In the genomic region with DNA sequence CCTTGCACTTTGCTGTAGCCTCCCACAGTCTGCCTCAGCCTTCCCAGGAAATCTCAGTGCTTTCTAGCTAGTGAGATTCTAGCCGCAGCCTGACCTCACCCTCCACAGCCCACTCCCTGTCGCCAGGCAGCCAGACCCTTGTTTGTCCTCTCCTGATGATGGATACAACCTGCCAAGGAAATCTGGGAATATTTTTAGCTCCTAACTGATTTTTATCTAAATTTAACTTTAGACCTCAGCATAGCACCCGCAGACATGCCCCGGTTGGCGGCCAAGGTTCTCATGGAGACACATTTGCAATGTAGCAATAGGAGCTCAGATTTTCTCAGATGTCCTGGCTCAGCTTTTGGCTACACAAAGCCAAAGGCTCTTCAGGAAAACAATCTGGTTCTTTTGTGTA, we compare ENCODE assay signal across 11 mouse cellular contexts.
DNase-seq lines count a peak whose midpoint lies in the region; ATAC-seq and TF ChIP-seq lines count a peak whose summit lies in the region.
"Had no signal": no experiment of that assay in that cellular context is flagged by ENCODE, and none has a peak within 500 bp of the region (broad histone marks: within the 10 kb centered on the region; RNA-seq: fewer than 3 reads in every experiment).

No protein-coding gene starts in this region.

- peak overlapping the region; percentile 65 for H3K27ac ChIP-seq in kidney, adult 2 months (ENCODE audit: insufficient read depth, low read depth, low read length)
- no peak overlapping the region for H3K27ac ChIP-seq in kidney, embryonic 16.5 days (ENCODE audit: low read length)
- peak overlapping the region; percentile 65 for H3K27ac ChIP-seq in heart, embryonic 10.5 days
- no peak overlapping the region for H3K27ac ChIP-seq in forebrain, embryonic 14.5 days (ENCODE audit: low read depth, low read length)
- H3K27ac ChIP-seq: limb, embryonic 10.5 days; stomach, embryonic 15.5 days had no signal

- WGBS in kidney, adult 2 months: 45% methylated on average over 5 of the region's 5 CpGs
- WGBS in kidney, embryonic 16.5 days: 40% methylated on average over 5 of the region's 5 CpGs
- WGBS in heart, embryonic 10.5 days: 44% methylated on average over 5 of the region's 5 CpGs
- 91% methylated on average over 5 of the region's 5 CpGs for WGBS in forebrain, embryonic 14.5 days

- no peak for ATAC-seq in kidney, embryonic 16.5 days (ENCODE audit: low FRiP score, low TSS enrichment)
- no peak for ATAC-seq in forebrain, embryonic 14.5 days

- no peak overlapping the region for H3K9ac ChIP-seq in kidney, embryonic 16.5 days (replicated peaks; ENCODE audit: low read length)
- no peak overlapping the region for H3K9ac ChIP-seq in forebrain, embryonic 14.5 days (ENCODE audit: low read length)
- H3K9ac ChIP-seq: stomach, embryonic 15.5 days had no signal

- peak; percentile 48 for DNase-seq in kidney, adult 2 months
- peak; percentile 29 to 48 for DNase-seq in gastrocnemius, adult 8-10 months (ENCODE audit: low spot score in 2 of 2)
- no peak for DNase-seq in heart, embryonic 10.5 days (ENCODE audit: low spot score)
- DNase-seq in kidney, postnatal 10 days: peak; percentile 43
- no peak for DNase-seq in layer of hippocampus, adult 8-10 months (ENCODE audit: low spot score in 2 of 2)
- DNase-seq in frontal cortex, postnatal 14 days (ENCODE audit: low spot score in 2 of 2): no peak
- DNase-seq in forebrain, embryonic 14.5 days (ENCODE audit: low spot score): no peak

- H3K27me3 ChIP-seq in kidney, adult 2 months (replicated peaks; ENCODE audit: control insufficient read depth, insufficient read depth, low read length): no peaks in the 10 kb centered on the region
- H3K27me3 ChIP-seq in kidney, embryonic 16.5 days (ENCODE audit: insufficient read depth, low read length): no peaks in the 10 kb centered on the region
- H3K27me3 ChIP-seq in heart, embryonic 10.5 days (ENCODE audit: insufficient read depth, poor library complexity, severe bottlenecking): no peaks in the 10 kb centered on the region
- no peaks in the 10 kb centered on the region for H3K27me3 ChIP-seq in forebrain, embryonic 14.5 days (replicated peaks; ENCODE audit: control insufficient read depth, insufficient read depth, low read length)
- H3K27me3 ChIP-seq: stomach, embryonic 15.5 days had no signal

- TF ChIP-seq POLR2A in kidney, adult 2 months (IDR thresholded peaks at IDR 0.05; ENCODE audit: low read depth, low read length): no peak

- H3K36me3 ChIP-seq in kidney, adult 2 months (ENCODE audit: control insufficient read depth, insufficient read depth, low read length): no peaks in the 10 kb centered on the region
- no peaks in the 10 kb centered on the region for H3K36me3 ChIP-seq in kidney, embryonic 16.5 days (ENCODE audit: insufficient read depth, low read length)
- 0 out of 2 replicates have a peak, but pooled peaks cover 5% of the 10 kb centered on the region for H3K36me3 ChIP-seq in heart, embryonic 10.5 days
- no peaks in the 10 kb centered on the region for H3K36me3 ChIP-seq in forebrain, embryonic 14.5 days (ENCODE audit: control insufficient read depth, insufficient read depth, low read length)
- H3K36me3 ChIP-seq: limb, embryonic 10.5 days; stomach, embryonic 15.5 days had no signal

- H3K4me2 ChIP-seq in kidney, embryonic 16.5 days (replicated peaks; ENCODE audit: low read depth, low read length): no peak overlapping the region
- H3K4me2 ChIP-seq in forebrain, embryonic 14.5 days (ENCODE audit: low read length): no peak overlapping the region
- H3K4me2 ChIP-seq: midbrain, embryonic 11.5 days; stomach, embryonic 15.5 days had no signal

- no peak overlapping the region for H3K4me3 ChIP-seq in kidney, adult 2 months (ENCODE audit: insufficient read depth, low read depth, low read length)
- no peak overlapping the region for H3K4me3 ChIP-seq in kidney, embryonic 16.5 days (ENCODE audit: low read length)
- no peak overlapping the region for H3K4me3 ChIP-seq in heart, embryonic 10.5 days
- H3K4me3 ChIP-seq in forebrain, embryonic 14.5 days (ENCODE audit: low read depth, low read length): no peak overlapping the region
- H3K4me3 ChIP-seq: limb, embryonic 10.5 days; stomach, embryonic 15.5 days had no signal

- H3K9me3 ChIP-seq in kidney, embryonic 16.5 days (ENCODE audit: low read length): no peaks in the 10 kb centered on the region
- H3K9me3 ChIP-seq in heart, embryonic 10.5 days: no peaks in the 10 kb centered on the region
- H3K9me3 ChIP-seq in forebrain, embryonic 14.5 days (replicated peaks; ENCODE audit: control insufficient read depth, low read length): no peaks in the 10 kb centered on the region
- H3K9me3 ChIP-seq: limb, embryonic 10.5 days; stomach, embryonic 15.5 days had no signal

- no peak for TF ChIP-seq CTCF in kidney, adult 2 months (conservative IDR thresholded peaks at IDR 0.05; ENCODE audit: insufficient read depth, insufficient read length, low read depth, low read length)

- peaks cover 30% of the 10 kb centered on the region for H3K4me1 ChIP-seq in kidney, adult 2 months (ENCODE audit: control insufficient read depth, insufficient read depth, low read length)
- H3K4me1 ChIP-seq in kidney, embryonic 16.5 days (ENCODE audit: insufficient read depth, low read length): peaks cover 48% of the 10 kb centered on the region
- H3K4me1 ChIP-seq in heart, embryonic 10.5 days: peaks cover 46% of the 10 kb centered on the region
- H3K4me1 ChIP-seq in forebrain, embryonic 14.5 days (ENCODE audit: control insufficient read depth, insufficient read depth, low read length): peaks cover 16% of the 10 kb centered on the region

Comparison
In these comparisons a context has a peak if more than half of its experiments do, and no peak if none do; other contexts are left out.
1. H3K27ac ChIP-seq: peak in kidney, adult 2 months (single experiment) and heart, embryonic 10.5 days (single experiment); none in kidney, embryonic 16.5 days (single experiment) and forebrain, embryonic 14.5 days (single experiment).
2. DNase-seq: peak in kidney, adult 2 months (single experiment), gastrocnemius, adult 8-10 months (2 of 2) and kidney, postnatal 10 days (single experiment); none in heart, embryonic 10.5 days (single experiment), layer of hippocampus, adult 8-10 months (0 of 2), frontal cortex, postnatal 14 days (0 of 2) and forebrain, embryonic 14.5 days (single experiment).